Mouse (Mus musculus) forebrain, embryonic 11.5 days (tissue): ENCODE results near the gene Cracr2b. TPM values are rescaled to one million over a fixed set of nuclear protein-coding genes. Genes with fewer than 3 reads are reported as not detected.

Experiments
- ATAC-seq: fragments of 200-750 bp; cut with Nextera tagmentation; replicated peaks from 2 replicates; pipeline ENCODE4 v1.8.0; 2017; ENCODE audit warnings: moderate TSS enrichment; ENCODE audit not compliant: low FRiP score
- DNase-seq: peaks from one replicate; pipeline ENCODE4 v3.0.0-alpha.2; 2017; ENCODE audit warnings: low spot score
- H3K27ac ChIP-seq: fragments of 300-500 bp; sonication (generic); 2 replicates; pipeline ENCODE4 v1.5.1; 2014; ENCODE audit warnings: low read depth, low read length
- H3K27me3 ChIP-seq: fragments of 300-500 bp; sonication (generic); 2 replicates; pipeline ENCODE4 v1.6.1; 2014; ENCODE audit warnings: mild to moderate bottlenecking, low read length, mixed read lengths; ENCODE audit not compliant: control insufficient read depth, insufficient read depth
- H3K36me3 ChIP-seq: fragments of 300-500 bp; sonication (generic); 2 replicates; pipeline ENCODE4 v1.6.1; 2014; ENCODE audit warnings: mild to moderate bottlenecking, low read length, moderate library complexity, mixed read lengths; ENCODE audit not compliant: control insufficient read depth, insufficient read depth
- H3K4me1 ChIP-seq: fragments of 300-500 bp; sonication (generic); replicated peaks from 2 replicates; pipeline ENCODE4 v1.6.1; 2014; ENCODE audit warnings: low read length, mixed read lengths; ENCODE audit not compliant: control insufficient read depth, insufficient read depth
- H3K4me2 ChIP-seq: fragments of 300-500 bp; sonication (generic); 2 replicates; pipeline ENCODE4 v1.6.1; 2014; ENCODE audit warnings: low read depth, mild to moderate bottlenecking, low read length, moderate library complexity, mixed read lengths; ENCODE audit not compliant: severe bottlenecking
- H3K4me3 ChIP-seq: fragments of 300-500 bp; sonication (generic); 2 replicates; pipeline ENCODE4 v1.5.1; 2014; ENCODE audit warnings: low read depth, low read length
- H3K9ac ChIP-seq: fragments of 300-500 bp; sonication (generic); 2 replicates; pipeline ENCODE4 v1.6.1; 2014; ENCODE audit warnings: low read length
- H3K9me3 ChIP-seq: fragments of 300-500 bp; sonication (generic); 2 replicates; pipeline ENCODE4 v1.6.1; 2016; ENCODE audit warnings: low read length, mixed read lengths; ENCODE audit not compliant: control insufficient read depth
- WGBS: fragments of 180-500 bp; shearing (Covaris S2); extraction: QIAGEN DNeasy Blood & Tissue Kit; methylation state at CpG from one replicate; pipeline ENCODE4 v1.1.7; 2014; 5-methylcytosine and 5-hydroxymethylcytosine counted together
- polyA plus RNA-seq: library from polyadenylated mRNA; unstranded; fragments of >200 nt; fragmentation: Nextera tagmentation; extraction: Ambion mirVana; gene quantifications from 2 replicates; pipeline ENCODE4 v1.2.1, GENCODE M21; 2014

Cracr2b gene
- polyA plus RNA-seq, result 3.6 and 5.9 TPM in 2 replicates

- Histone ChIP-seq H3K4me2 (peak within 1 kb of the TSS; percentile 50), H3K4me3 (peak within 1 kb of the TSS; percentile 29), H3K9ac (peak within 1 kb of the TSS; percentile 41), H3K4me1 (peaks cover 17% of the 10 kb centered on the region), H3K27me3 (peaks cover 51% of the 10 kb centered on the region), H3K36me3 (no peaks in the 10 kb centered on the region), H3K27ac (no peak within 1 kb of the TSS), H3K9me3 (no peaks in the 10 kb centered on the region)
- DNase-seq (no peak), ATAC-seq (no peak)
- WGBS, result 74% methylated on average over 15 of the region's 15 CpGs
Measured at GRCm38 (mm10) chr7:141460391-141461113, at the start of gene Cracr2b. Cracr2b (plus strand) TSS chr7:141461094.

- H3K36me3 ChIP-seq, result peaks cover 3% of the 10 kb centered on the region; the same call in 1 of the 2 replicates
- 0 out of 2 replicates have a peak, but pooled peaks cover 3% of the 10 kb centered on the region for H3K4me1 ChIP-seq
- ATAC-seq, result no peak
- no peaks in the 10 kb centered on the region for H3K9me3 ChIP-seq
- no peak overlapping the region for H3K4me3 ChIP-seq
- 70% methylated on average over 1 of the region's 1 CpGs for WGBS
- no peak overlapping the region for H3K4me2 ChIP-seq
- DNase-seq, result peak; percentile 40
- H3K27me3 ChIP-seq, result no peaks in the 10 kb centered on the region
- no peak overlapping the region for H3K9ac ChIP-seq
- no peak overlapping the region for H3K27ac ChIP-seq
Measured at GRCm38 (mm10) chr7:141411667-141412066, 49.2 kb upstream of the Cracr2b start.

GRCm38 (mm10) chr7:141413331-141413730 is 47.6 kb upstream of the Cracr2b start:
- 4% methylated on average over 16 of the region's 16 CpGs for WGBS
- Histone ChIP-seq H3K27me3 (no peaks in the 10 kb centered on the region), H3K36me3 (no peaks in the 10 kb centered on the region), H3K9ac (peak overlapping the region; percentile 83), H3K4me2 (peak overlapping the region; percentile 90), H3K4me3 (peak overlapping the region; percentile 70), H3K27ac (peak overlapping the region; percentile 59; the same call in 1 of the 2 replicates), H3K4me1 (0 out of 2 replicates have a peak, but pooled peaks cover 3% of the 10 kb centered on the region), H3K9me3 (no peaks in the 10 kb centered on the region)
- DNase-seq, result peak; percentile 61
- no peak for ATAC-seq

- Histone ChIP-seq H3K4me2 (peak within 1 kb of the TSS; percentile 90), H3K27me3 (no peaks in the 10 kb centered on the region), H3K9ac (peak within 1 kb of the TSS; percentile 83), H3K36me3 (no peaks in the 10 kb centered on the region), H3K27ac (peak within 1 kb of the TSS; percentile 59; the same call in 1 of the 2 replicates), H3K4me1 (0 out of 2 replicates have a peak, but pooled peaks cover 3% of the 10 kb centered on the region), H3K9me3 (no peaks in the 10 kb centered on the region), H3K4me3 (peak within 1 kb of the TSS; percentile 70)
- ATAC-seq, result peak; percentile 90
- WGBS, result under 1% methylated on average over 56 of the region's 56 CpGs
- peak; percentile 100 for DNase-seq
Measured at GRCm38 (mm10) chr7:141413809-141414584, 46.9 kb upstream of the Cracr2b start, which contains the start of gene Gatd1. Gatd1 (minus strand) TSS chr7:141414136.

GRCm38 (mm10) chr7:141416144-141416841 is 44.6 kb upstream of the Cracr2b start:
- no peak overlapping the region for H3K27ac ChIP-seq
- no peak overlapping the region for H3K4me2 ChIP-seq
- H3K4me3 ChIP-seq, result no peak overlapping the region
- 79% methylated on average over 6 of the region's 6 CpGs for WGBS
- DNase-seq, result peak; percentile 28
- H3K9me3 ChIP-seq, result no peaks in the 10 kb centered on the region
- H3K36me3 ChIP-seq, result no peaks in the 10 kb centered on the region
- ATAC-seq, result no peak
- no peak overlapping the region for H3K9ac ChIP-seq
- H3K4me1 ChIP-seq, result 0 out of 2 replicates have a peak, but pooled peaks cover 3% of the 10 kb centered on the region
- H3K27me3 ChIP-seq, result no peaks in the 10 kb centered on the region

- Histone ChIP-seq H3K36me3 (no peaks in the 10 kb centered on the region), H3K9ac (no peak overlapping the region), H3K9me3 (no peaks in the 10 kb centered on the region), H3K27ac (no peak overlapping the region), H3K4me1 (0 out of 2 replicates have a peak, but pooled peaks cover 3% of the 10 kb centered on the region), H3K27me3 (no peaks in the 10 kb centered on the region), H3K4me3 (no peak overlapping the region), H3K4me2 (no peak overlapping the region)
- DNase-seq (peak; percentile 32), ATAC-seq (no peak)
- 71% methylated on average over 8 of the region's 8 CpGs for WGBS
Measured at GRCm38 (mm10) chr7:141417731-141418681, 42.9 kb upstream of the Cracr2b start.

GRCm38 (mm10) chr7:141418970-141419369 is 41.9 kb upstream of the Cracr2b start:
- Histone ChIP-seq H3K27ac (no peak overlapping the region), H3K4me2 (no peak overlapping the region), H3K27me3 (no peaks in the 10 kb centered on the region), H3K36me3 (no peaks in the 10 kb centered on the region), H3K9ac (no peak overlapping the region), H3K4me1 (no peaks in the 10 kb centered on the region), H3K9me3 (no peaks in the 10 kb centered on the region), H3K4me3 (no peak overlapping the region)
- WGBS, result 78% methylated on average over 7 of the region's 7 CpGs
- DNase-seq (no peak), ATAC-seq (no peak)
